Mouse (Mus musculus): ENCODE measurements around the gene Pex26. TPM values are rescaled to one million over a fixed set of nuclear protein-coding genes. Genes with fewer than 3 reads are reported as not detected.

The Pex26 gene
- polyA plus RNA-seq, 1 experiment from 2014 or later: 5.6 TPM

DNA sequence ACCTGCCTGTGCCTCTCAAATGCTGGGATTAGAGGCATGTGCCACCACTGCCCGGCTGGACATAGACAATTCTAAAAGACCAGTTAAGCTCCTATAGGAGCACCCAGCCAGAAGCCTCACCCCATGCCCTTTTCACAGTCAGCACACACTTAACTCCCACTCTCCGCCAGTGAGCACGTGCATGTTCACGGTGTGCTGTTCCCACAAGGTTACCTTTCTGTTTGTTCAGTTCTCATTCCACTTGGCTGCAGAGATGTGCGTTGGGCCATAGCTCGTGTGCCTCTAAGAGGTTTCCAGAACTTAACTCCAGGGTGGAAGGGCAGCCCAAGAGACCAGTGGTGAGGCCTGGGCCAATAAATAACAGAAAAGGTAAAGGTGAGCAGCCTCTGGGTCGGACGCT lies 1.8 kb downstream of the Pex26 start:
- Histone ChIP-seq H3K4me1 (replicated peaks) (peaks cover 14% of the 10 kb centered on the region), H3K9me3 (replicated peaks) (no peaks in the 10 kb centered on the region), H3K27ac (no peak overlapping the region), H3K4me2 (peak overlapping the region; percentile 94), H3K4me3 (peak overlapping the region; percentile 69; the same call in 1 of the 2 replicates), H3K9ac (0 out of 2 replicates have a peak overlapping the region, but pooled peaks have one; percentile 13), H3K27me3 (no peaks in the 10 kb centered on the region), H3K36me3 (peaks cover 20% of the 10 kb centered on the region)
- ATAC-seq (replicated peaks; ENCODE audit: insufficient number of reproducible peaks, insufficient read depth, low FRiP score, low read depth): no peak
- WGBS: 79% methylated on average over 8 of the region's 8 CpGs

DNA sequence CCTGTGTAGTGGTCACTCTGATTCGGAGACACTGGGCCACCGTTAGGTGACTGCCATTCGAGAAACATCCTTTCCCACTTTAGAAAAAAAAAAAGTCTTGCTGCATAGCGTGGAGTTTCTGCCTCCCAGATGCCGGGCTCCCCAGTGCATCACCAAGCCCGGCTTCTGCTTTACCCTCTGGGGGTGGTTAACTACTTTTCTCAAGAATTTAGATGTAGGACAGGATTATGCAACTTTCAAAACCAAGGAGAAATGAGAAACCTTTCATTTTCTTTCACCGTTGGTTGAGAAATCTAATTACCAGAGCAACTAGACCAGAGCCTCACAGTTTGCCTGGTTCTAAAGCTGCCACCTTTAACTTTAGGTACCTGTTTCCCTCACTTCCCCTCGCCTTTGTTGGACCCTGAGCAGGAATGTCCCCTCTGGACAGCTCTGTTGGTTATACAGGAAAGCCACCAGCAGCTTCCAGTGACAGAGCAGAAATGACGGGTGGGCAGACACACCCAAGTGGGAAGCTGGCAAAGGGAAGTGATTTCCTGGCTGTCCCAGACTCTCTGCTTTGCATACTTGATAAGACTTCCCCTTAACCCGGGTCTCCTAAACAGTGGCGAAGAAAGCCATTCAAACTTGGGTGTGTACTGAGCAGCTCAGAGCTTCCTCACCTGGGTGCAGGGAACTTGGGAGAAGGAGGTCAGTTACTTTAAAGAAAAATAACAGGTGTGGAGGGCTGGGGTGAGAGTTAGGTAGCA lies 8.0 kb downstream of the Pex26 start:
- Histone ChIP-seq H3K9me3 (replicated peaks) (no peaks in the 10 kb centered on the region), H3K36me3 (peaks cover 26% of the 10 kb centered on the region), H3K4me2 (no peak overlapping the region), H3K27ac (no peak overlapping the region), H3K27me3 (no peaks in the 10 kb centered on the region), H3K4me1 (replicated peaks) (peaks cover 2% of the 10 kb centered on the region; the same call in 1 of the 2 replicates), H3K4me3 (no peak overlapping the region), H3K9ac (no peak overlapping the region)
- WGBS: 71% methylated on average over 11 of the region's 11 CpGs
- no peak for ATAC-seq (replicated peaks; ENCODE audit: insufficient number of reproducible peaks, insufficient read depth, low FRiP score, low read depth)

DNA sequence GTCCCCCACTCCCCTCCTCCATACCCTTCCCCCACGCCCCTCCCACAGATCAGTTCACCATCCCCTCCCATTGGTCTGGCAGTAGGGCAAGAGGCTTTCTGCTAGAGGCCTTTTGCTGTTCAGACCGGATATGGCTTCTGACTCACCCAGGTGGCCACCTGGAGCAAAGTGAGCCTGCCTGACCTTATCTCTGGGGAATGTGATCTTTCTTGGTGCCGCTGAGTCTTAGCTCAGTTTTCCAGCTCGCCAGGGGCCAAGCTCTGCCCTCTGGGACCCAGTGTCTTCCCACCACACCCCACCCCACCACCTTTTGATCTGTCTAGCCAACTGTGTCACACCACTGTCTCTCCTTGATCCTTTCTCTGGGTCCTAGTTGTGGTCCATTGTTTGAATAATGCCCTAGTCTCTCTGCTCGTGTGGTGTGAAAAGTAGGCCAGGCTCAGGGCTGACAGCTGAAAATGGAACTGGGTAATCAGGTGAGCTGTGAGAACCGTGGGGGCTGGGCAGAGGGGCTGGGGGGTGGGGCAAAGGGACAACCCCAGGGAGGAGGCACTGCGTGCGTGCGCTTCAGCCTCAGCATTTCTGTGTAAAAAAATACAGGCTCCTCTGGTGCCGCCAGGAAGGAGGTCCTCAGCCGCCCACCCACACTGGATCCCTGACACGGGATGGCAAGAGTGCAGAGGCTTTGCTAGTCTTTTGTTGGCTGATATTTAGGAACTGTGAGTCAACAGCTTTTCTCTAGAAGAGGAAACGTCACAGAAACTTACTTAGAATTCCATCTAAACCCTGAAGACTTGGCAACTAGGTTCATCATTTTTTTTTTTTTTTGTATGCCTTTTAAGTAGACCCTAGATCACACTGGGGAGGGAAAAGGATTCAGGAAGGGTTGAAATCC lies 10.8 kb downstream of the Pex26 start:
- Histone ChIP-seq H3K9me3 (replicated peaks) (no peaks in the 10 kb centered on the region), H3K27me3 (no peaks in the 10 kb centered on the region), H3K27ac (no peak overlapping the region), H3K36me3 (peaks cover 12% of the 10 kb centered on the region), H3K9ac (no peak overlapping the region), H3K4me1 (replicated peaks) (peaks cover 2% of the 10 kb centered on the region; the same call in 1 of the 2 replicates), H3K4me2 (no peak overlapping the region), H3K4me3 (no peak overlapping the region)
- WGBS: 55% methylated on average over 13 of the region's 13 CpGs
- no peak for ATAC-seq (replicated peaks; ENCODE audit: insufficient number of reproducible peaks, insufficient read depth, low FRiP score, low read depth)

DNA sequence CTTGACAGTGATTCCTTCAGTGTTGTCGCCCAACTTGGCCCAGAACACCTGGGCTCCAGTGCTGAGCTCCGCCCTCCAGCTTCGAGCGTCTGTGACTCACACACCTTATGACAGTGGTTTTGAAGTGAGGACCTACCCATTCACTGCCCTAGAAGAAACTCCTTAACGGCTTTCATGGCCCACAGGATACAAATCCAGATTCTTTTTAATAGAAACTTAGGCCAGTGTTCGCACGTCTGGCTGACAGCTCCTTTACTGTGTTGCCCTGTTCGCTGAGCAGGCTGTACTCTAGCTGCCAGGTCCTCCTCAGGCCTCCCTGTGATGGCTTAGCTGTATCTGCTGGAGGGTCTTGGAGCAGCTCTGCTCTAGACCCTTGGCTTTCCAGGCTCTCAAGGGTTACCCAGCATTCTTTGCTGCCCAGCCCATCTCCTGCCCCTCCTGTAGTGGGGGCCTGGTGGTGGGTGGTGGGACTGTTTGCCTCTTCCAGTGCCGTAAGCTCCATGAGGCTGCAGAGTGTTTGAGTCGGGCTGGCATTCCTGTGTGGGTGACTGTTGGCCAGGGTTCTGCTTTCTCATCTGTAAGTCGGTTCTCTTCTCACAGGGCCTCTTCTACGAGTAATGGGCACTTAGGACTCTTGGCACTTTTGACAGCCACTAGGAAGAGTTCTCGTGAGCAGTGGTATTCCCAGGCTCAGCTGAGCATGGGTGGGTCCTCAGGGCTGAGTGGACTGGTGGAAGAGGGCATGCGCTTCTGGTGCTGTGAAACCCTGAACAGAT lies 11.7 kb downstream of the Pex26 start:
- H3K9ac ChIP-seq: no peak overlapping the region
- no peak overlapping the region for H3K27ac ChIP-seq
- H3K27me3 ChIP-seq: no peaks in the 10 kb centered on the region
- WGBS: 72% methylated on average over 14 of the region's 14 CpGs
- peaks cover 7% of the 10 kb centered on the region for H3K36me3 ChIP-seq
- peaks cover 2% of the 10 kb centered on the region; the same call in 1 of the 2 replicates for H3K4me1 ChIP-seq (replicated peaks)
- no peaks in the 10 kb centered on the region for H3K9me3 ChIP-seq (replicated peaks)
- H3K4me3 ChIP-seq: no peak overlapping the region
- no peak overlapping the region for H3K4me2 ChIP-seq
- no peak for ATAC-seq (replicated peaks; ENCODE audit: insufficient number of reproducible peaks, insufficient read depth, low FRiP score, low read depth)

DNA sequence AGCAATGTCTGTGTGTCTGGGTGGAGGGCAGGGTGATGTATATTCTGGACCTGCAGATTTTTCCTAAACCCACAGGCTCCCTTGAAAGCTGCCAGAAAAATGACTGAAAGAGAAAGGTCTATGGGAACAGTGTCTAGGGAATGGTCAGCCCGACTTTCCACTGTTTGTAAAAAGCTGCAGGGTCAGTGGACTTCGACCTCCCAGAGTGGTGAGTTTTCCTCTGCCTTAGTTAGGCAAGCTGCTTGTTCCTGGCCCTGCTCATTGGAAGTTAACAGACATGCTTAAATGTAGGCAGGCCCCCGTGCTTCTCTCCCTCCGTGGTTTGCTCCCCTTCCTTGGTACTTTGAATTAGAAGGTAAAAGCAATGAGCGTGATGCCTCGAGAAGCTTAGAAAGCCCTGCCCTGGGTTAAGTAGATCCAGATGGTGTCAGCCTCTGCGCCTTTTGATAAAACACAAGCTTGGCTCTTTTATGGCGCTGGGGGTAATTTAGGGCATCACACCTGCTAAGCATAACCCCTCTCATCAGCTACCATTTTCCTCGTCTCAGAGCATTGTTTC lies 14.4 kb downstream of the Pex26 start:
- 63% methylated on average over 9 of the region's 9 CpGs for WGBS
- Histone ChIP-seq H3K9me3 (replicated peaks) (no peaks in the 10 kb centered on the region), H3K4me1 (replicated peaks) (peaks cover 2% of the 10 kb centered on the region; the same call in 1 of the 2 replicates)

DNA sequence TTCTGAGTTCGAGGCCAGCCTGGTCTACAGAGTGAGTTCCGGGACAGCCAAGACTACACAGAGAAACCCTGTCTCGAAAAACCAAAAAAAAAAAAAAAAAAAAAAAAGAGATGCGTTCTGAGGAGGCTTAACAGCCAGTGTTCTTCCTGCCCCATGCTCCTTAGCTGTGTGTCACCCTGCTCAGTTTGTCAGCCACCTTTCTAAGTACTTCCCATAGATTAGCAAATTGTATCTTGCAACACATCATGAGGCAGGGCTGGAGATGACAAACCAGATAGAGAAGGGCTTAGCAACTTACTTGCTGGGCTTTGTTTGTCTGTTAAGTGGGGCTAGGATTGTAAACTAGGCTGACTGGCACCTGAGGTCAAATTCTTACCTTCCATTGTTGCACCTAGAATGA lies 17.0 kb downstream of the Pex26 start:
- no peaks in the 10 kb centered on the region for H3K27me3 ChIP-seq
- H3K4me1 ChIP-seq (replicated peaks): no peaks in the 10 kb centered on the region
- H3K4me2 ChIP-seq: no peak overlapping the region
- H3K9me3 ChIP-seq (replicated peaks): no peaks in the 10 kb centered on the region
- ATAC-seq (replicated peaks; ENCODE audit: insufficient number of reproducible peaks, insufficient read depth, low FRiP score, low read depth): no peak
- no peak overlapping the region for H3K4me3 ChIP-seq
- no peak overlapping the region for H3K9ac ChIP-seq
- H3K27ac ChIP-seq: no peak overlapping the region
- 97% methylated on average over 3 of the region's 4 CpGs for WGBS
- H3K36me3 ChIP-seq: no peaks in the 10 kb centered on the region

More for the DNA sequence above, 14.4 kb downstream of the Pex26 start:
- no peaks in the 10 kb centered on the region for H3K27me3 ChIP-seq
- no peak overlapping the region for H3K9ac ChIP-seq
- ATAC-seq (replicated peaks; ENCODE audit: insufficient number of reproducible peaks, insufficient read depth, low FRiP score, low read depth): no peak
- H3K4me2 ChIP-seq: no peak overlapping the region
- no peak overlapping the region for H3K27ac ChIP-seq
- no peak overlapping the region for H3K4me3 ChIP-seq
- peaks cover 5% of the 10 kb centered on the region; the same call in 1 of the 2 replicates for H3K36me3 ChIP-seq

DNA sequence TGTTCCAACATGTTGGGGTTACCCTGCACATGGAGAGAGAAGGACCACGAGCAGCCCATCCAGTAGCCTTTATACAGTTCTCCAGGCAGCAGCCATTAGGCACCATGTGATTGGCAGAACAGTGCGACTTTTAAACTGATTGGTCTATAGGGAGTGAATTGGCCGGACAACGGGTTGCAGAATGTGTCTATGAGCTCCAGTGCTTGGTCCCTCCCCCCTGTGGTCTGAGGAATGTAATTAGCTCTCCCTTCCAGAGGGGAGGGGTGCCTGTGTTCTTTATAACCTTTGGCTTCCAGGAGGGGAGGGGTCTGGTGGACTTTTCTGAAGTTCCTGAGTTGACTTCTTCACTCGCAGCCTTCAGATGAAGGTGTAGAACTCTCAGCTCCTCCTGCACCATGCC lies 18.6 kb downstream of the Pex26 start:
- Histone ChIP-seq H3K27me3 (no peaks in the 10 kb centered on the region), H3K4me3 (no peak overlapping the region), H3K27ac (no peak overlapping the region), H3K9ac (no peak overlapping the region), H3K9me3 (replicated peaks) (no peaks in the 10 kb centered on the region), H3K4me2 (no peak overlapping the region), H3K4me1 (replicated peaks) (no peaks in the 10 kb centered on the region), H3K36me3 (no peaks in the 10 kb centered on the region)
- no peak for ATAC-seq (replicated peaks; ENCODE audit: insufficient number of reproducible peaks, insufficient read depth, low FRiP score, low read depth)
- WGBS: 84% methylated on average over 5 of the region's 5 CpGs

DNA sequence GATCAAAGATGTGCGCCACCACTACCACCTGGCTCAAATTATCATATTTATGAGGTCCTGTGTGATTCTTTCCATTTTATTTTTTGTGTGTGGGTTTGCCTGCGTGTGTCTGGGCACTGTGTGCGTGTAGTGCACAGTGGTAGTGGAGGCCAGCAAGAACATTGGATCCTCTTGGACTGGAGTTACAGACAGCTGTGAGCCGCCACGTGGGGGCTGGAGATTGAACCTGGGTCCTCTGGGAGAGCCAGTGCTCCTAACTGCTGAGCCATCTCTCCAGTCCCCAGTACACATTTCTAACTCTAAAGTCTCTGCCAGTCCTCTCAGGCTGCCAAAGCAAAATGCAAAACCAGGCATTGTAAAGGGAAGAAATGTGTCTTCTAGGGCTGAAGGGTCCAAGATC lies 23.0 kb downstream of the Pex26 start:
- H3K9me3 ChIP-seq (replicated peaks): no peaks in the 10 kb centered on the region
- 76% methylated on average over 5 of the region's 5 CpGs for WGBS
- no peak overlapping the region for H3K27ac ChIP-seq
- H3K4me3 ChIP-seq: no peak overlapping the region
- ATAC-seq (replicated peaks; ENCODE audit: insufficient number of reproducible peaks, insufficient read depth, low FRiP score, low read depth): no peak
- peaks cover 19% of the 10 kb centered on the region for H3K27me3 ChIP-seq
- H3K4me1 ChIP-seq (replicated peaks): peaks cover 15% of the 10 kb centered on the region
- H3K36me3 ChIP-seq: no peaks in the 10 kb centered on the region
- no peak overlapping the region for H3K9ac ChIP-seq
- H3K4me2 ChIP-seq: no peak overlapping the region

DNA sequence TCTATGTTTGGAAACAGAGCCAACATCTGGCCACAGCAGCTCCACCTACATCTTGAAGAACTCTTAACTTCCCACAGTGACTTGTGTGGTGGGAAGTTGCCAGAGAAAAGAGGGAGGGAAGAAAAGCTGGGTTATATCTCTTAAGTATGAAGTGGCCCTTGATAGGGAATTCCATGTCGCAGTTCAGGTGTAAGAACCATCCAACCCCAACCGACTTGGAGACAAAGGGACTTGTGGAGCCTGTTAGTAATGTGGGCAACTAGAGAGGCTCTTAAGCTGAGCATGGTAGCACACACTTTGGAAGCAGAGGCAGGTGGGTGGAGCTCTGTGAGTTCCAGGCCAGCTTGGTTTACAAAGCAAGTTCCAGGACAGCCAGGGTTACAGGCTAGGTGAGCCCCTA lies 26.1 kb downstream of the Pex26 start:
- Histone ChIP-seq H3K36me3 (no peaks in the 10 kb centered on the region), H3K9me3 (replicated peaks) (no peaks in the 10 kb centered on the region), H3K4me3 (no peak overlapping the region), H3K9ac (no peak overlapping the region), H3K4me2 (no peak overlapping the region), H3K4me1 (replicated peaks) (peaks cover 20% of the 10 kb centered on the region), H3K27ac (no peak overlapping the region), H3K27me3 (peaks cover 24% of the 10 kb centered on the region)
- WGBS: 65% methylated on average over 2 of the region's 2 CpGs
- no peak for ATAC-seq (replicated peaks; ENCODE audit: insufficient number of reproducible peaks, insufficient read depth, low FRiP score, low read depth)

DNA sequence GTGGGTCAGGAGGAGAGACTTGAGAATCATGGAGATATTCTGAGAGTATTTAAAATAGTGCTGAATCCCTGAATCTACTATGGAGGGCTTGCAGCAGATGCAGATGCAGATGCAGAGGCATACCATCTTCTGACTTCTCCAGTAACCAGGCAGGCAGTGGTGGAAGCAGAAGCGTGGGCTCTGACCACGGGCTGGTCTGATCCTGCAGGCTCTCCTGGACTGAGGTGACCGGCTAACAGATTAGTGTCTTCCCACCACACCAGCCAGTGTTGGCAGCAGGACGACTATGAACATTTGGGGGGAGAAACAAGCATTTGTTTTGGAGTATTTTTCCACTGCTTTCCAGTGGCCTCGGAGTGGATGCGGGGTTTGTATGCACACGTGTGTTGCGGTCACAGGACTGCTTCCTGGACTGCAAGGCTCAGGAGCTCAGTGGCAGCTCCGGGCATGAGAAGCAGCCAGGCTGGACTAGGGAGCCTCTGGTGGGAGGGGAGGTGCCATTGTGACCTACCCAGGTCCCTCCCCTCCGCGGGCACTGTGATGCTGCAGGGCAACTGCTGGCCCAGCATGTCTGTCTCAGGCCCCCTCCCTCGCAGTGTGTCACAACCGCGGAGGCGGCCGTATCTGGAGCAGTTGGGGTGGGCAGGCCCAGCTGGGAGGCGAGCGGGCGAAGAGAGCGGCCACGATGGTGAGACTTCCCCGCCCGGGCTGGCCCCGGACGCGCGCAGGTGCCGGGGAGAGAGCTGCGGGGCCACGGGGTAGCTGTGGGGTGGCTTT lies 26.9 kb downstream of the Pex26 start, which contains the start of gene Tuba8:
TSS of gene Tuba8 (plus strand) at position 548 of the 777 bp plus-strand sequence.
- H3K4me3 ChIP-seq: peak within 1 kb of the TSS; percentile 51
- H3K27me3 ChIP-seq: peaks cover 24% of the 10 kb centered on the region
- peak within 1 kb of the TSS; percentile 88 for H3K4me2 ChIP-seq
- 5% methylated on average over 30 of the region's 30 CpGs for WGBS
- H3K4me1 ChIP-seq (replicated peaks): peaks cover 20% of the 10 kb centered on the region
- no peak within 1 kb of the TSS for H3K27ac ChIP-seq
- no peaks in the 10 kb centered on the region for H3K9me3 ChIP-seq (replicated peaks)
- peak within 1 kb of the TSS; percentile 51 for H3K9ac ChIP-seq
- ATAC-seq (replicated peaks; ENCODE audit: insufficient number of reproducible peaks, insufficient read depth, low FRiP score, low read depth): peak; percentile 71
- H3K36me3 ChIP-seq: no peaks in the 10 kb centered on the region

Data from heart, embryonic 15.5 days (tissue).